16 mouse cellular contexts compared by ENCODE assay signal in the genomic region with DNA sequence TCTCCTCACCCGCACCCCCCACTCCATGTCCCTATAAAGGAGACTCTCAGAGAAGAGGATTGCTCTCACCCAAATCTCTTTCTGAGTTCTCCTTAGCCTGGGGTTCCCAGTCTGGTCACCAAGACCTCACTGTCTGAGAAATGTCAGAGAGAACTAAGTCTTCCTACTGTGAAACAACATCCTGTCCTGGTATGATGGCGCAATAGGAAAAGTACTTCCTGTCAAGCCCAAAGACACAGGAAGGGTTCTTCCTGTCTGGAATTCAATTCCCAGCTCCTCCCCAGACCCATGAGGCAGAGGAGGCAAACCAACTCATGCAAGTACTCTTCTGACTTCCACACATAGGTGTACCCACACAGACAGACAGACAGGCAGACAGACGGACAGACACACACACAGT. TPM values are rescaled to one million over a fixed set of nuclear protein-coding genes. Genes with fewer than 3 reads are reported as not detected.
DNase-seq lines count a peak whose midpoint lies in the region; ATAC-seq and TF ChIP-seq lines count a peak whose summit lies in the region.
"Had no signal": no experiment of that assay in that cellular context is flagged by ENCODE, and none has a peak within 500 bp of the region (broad histone marks: within the 10 kb centered on the region; RNA-seq: fewer than 3 reads in every experiment).

No protein-coding gene starts in this region.

- H3K36me3 ChIP-seq in kidney, embryonic 15.5 days, result no peaks in the 10 kb centered on the region
- H3K36me3 ChIP-seq in lung, postnatal 0 days (ENCODE audit: insufficient read depth, low read length), result no peaks in the 10 kb centered on the region
- H3K36me3 ChIP-seq: forebrain, embryonic 12.5 days; limb, embryonic 12.5 days; midbrain, embryonic 15.5 days; neural tube, embryonic 12.5 days had no signal

- 79% methylated on average over 3 of the region's 3 CpGs for WGBS in kidney, embryonic 15.5 days
- 81% methylated on average over 3 of the region's 3 CpGs for WGBS in lung, postnatal 0 days

- no peak overlapping the region for H3K4me2 ChIP-seq in kidney, embryonic 15.5 days
- no peak overlapping the region for H3K4me2 ChIP-seq in lung, postnatal 0 days (replicated peaks; ENCODE audit: low read depth, low read length)
- H3K4me2 ChIP-seq: forebrain, embryonic 12.5 days; hindbrain, embryonic 14.5 days; limb, embryonic 12.5 days; midbrain, embryonic 15.5 days; neural tube, embryonic 12.5 days had no signal

- no peak for DNase-seq in gastrocnemius, adult 2 months
- no peak for DNase-seq in gastrocnemius, postnatal 10 days
- DNase-seq in kidney, adult 8-10 months, result no peak
- peak; percentile 78 for DNase-seq in lung, postnatal 0 days (ENCODE audit: low spot score)
- DNase-seq in urinary bladder, postnatal 4 days (ENCODE audit: low spot score in 2 of 2), result no peak
- no peak for DNase-seq in urinary bladder, postnatal 10 days (ENCODE audit: low spot score)
- DNase-seq: cerebellum, adult 9-10 months; thymus, postnatal 4 days had no signal

- no peak for TF ChIP-seq POLR2A in bone marrow macrophage, adult 2 months (IDR thresholded peaks at IDR 0.05; ENCODE audit: borderline replicate concordance, low read depth, low read length)

- no peak for TF ChIP-seq CTCF in gastrocnemius, adult 2 months (IDR thresholded peaks at IDR 0.05)
- TF ChIP-seq CTCF in bone marrow macrophage, adult 2 months (IDR thresholded peaks at IDR 0.05; ENCODE audit: low read depth, low read length), result no peak
- TF ChIP-seq CTCF in lung, postnatal 0 days (IDR thresholded peaks at IDR 0.05), result no peak

- no peak for ATAC-seq in kidney, embryonic 15.5 days (replicated peaks; ENCODE audit: low FRiP score)
- ATAC-seq in lung, postnatal 0 days, result peak; percentile 82
- ATAC-seq: midbrain, embryonic 15.5 days had no signal

- no peak overlapping the region for H3K4me3 ChIP-seq in gastrocnemius, adult 2 months
- no peak overlapping the region for H3K4me3 ChIP-seq in kidney, embryonic 15.5 days (replicated peaks)
- H3K4me3 ChIP-seq in bone marrow macrophage, adult 2 months (ENCODE audit: insufficient read depth, low read length), result no peak overlapping the region
- no peak overlapping the region for H3K4me3 ChIP-seq in lung, postnatal 0 days (ENCODE audit: low read depth, low read length)
- H3K4me3 ChIP-seq: forebrain, embryonic 12.5 days; limb, embryonic 12.5 days; midbrain, embryonic 15.5 days; neural tube, embryonic 12.5 days had no signal

- H3K27ac ChIP-seq in gastrocnemius, adult 2 months, result peak overlapping the region; percentile 71
- 0 out of 2 replicates have a peak overlapping the region, but pooled peaks have one; percentile 14 for H3K27ac ChIP-seq in kidney, embryonic 15.5 days
- peak overlapping the region; percentile 28; the same call in 1 of the 2 replicates for H3K27ac ChIP-seq in bone marrow macrophage, adult 2 months (ENCODE audit: insufficient read depth, low read depth, low read length)
- H3K27ac ChIP-seq in lung, postnatal 0 days (ENCODE audit: low read length), result peak overlapping the region; percentile 73
- H3K27ac ChIP-seq: forebrain, embryonic 12.5 days; hindbrain, embryonic 14.5 days; limb, embryonic 12.5 days; midbrain, embryonic 15.5 days; neural tube, embryonic 12.5 days; stomach, postnatal 0 days had no signal

- intact Hi-C loops in gastrocnemius, adult 2 months (cut with DNase I), result no loop called here

- H3K4me1 ChIP-seq in kidney, embryonic 15.5 days, result peaks cover 22% of the 10 kb centered on the region
- H3K4me1 ChIP-seq in bone marrow macrophage, adult 2 months (ENCODE audit: control insufficient read depth, insufficient read depth, low read length), result peaks cover 24% of the 10 kb centered on the region
- H3K4me1 ChIP-seq in lung, postnatal 0 days (ENCODE audit: insufficient read depth, low read depth, low read length), result no peaks in the 10 kb centered on the region; the same call in 1 of the 2 replicates

- no peaks in the 10 kb centered on the region for H3K27me3 ChIP-seq in kidney, embryonic 15.5 days
- no peaks in the 10 kb centered on the region for H3K27me3 ChIP-seq in lung, postnatal 0 days (replicated peaks; ENCODE audit: insufficient read depth, low read length)
- H3K27me3 ChIP-seq: forebrain, embryonic 12.5 days; limb, embryonic 12.5 days; midbrain, embryonic 15.5 days; neural tube, embryonic 12.5 days had no signal

- no peaks in the 10 kb centered on the region; the same call in 1 of the 2 replicates for H3K9me3 ChIP-seq in kidney, embryonic 15.5 days (replicated peaks)
- no peaks in the 10 kb centered on the region for H3K9me3 ChIP-seq in lung, postnatal 0 days (ENCODE audit: low read length)
- H3K9me3 ChIP-seq: forebrain, embryonic 12.5 days; limb, embryonic 12.5 days; midbrain, embryonic 15.5 days; neural tube, embryonic 12.5 days had no signal

- TF ChIP-seq EP300 in lung, postnatal 0 days (IDR thresholded peaks at IDR 0.05), result peak; percentile 89

- no peak overlapping the region for H3K9ac ChIP-seq in kidney, embryonic 15.5 days
- H3K9ac ChIP-seq in lung, postnatal 0 days (replicated peaks; ENCODE audit: low read depth), result no peak overlapping the region
- H3K9ac ChIP-seq: forebrain, embryonic 12.5 days; hindbrain, embryonic 14.5 days; limb, embryonic 12.5 days; midbrain, embryonic 15.5 days; neural tube, embryonic 12.5 days had no signal

RNA-seq across cellular contexts. Expression of a gene that starts 7.9 kb away (rescaled TPM):
- total RNA-seq in gastrocnemius, adult 2 months (2021), result 10 to 100 TPM in 1 of 2 experiments, 1 to 10 TPM in 1; 9.6 to 11.2 TPM
- total RNA-seq in gastrocnemius, postnatal 10 days (2021), result 10 to 100 TPM; 10.9 to 15.9 TPM
- 39.2 and 43.7 TPM in 2 replicates for polyA plus RNA-seq in kidney, embryonic 15.5 days (2015; fragmentation: Nextera tagmentation; extraction: Ambion mirVana)
- 16.0 and 16.3 TPM in 2 replicates for polyA plus RNA-seq in bone marrow macrophage, adult 2 months (2012; ENCODE audit: insufficient read depth, insufficient read length, missing spikeins)
- polyA plus RNA-seq in lung, postnatal 0 days (2015; fragmentation: Nextera tagmentation; extraction: Ambion mirVana), result 40.6 and 41.7 TPM in 2 replicates

RNA-seq across cellular contexts. Expression of a gene that starts 13.9 kb away (rescaled TPM):
- total RNA-seq in gastrocnemius, adult 2 months (2021), result not detected
- 1 to 10 TPM; 4.4 to 4.5 TPM for total RNA-seq in gastrocnemius, postnatal 10 days (2021)
- 30.0 and 35.6 TPM in 2 replicates for polyA plus RNA-seq in kidney, embryonic 15.5 days (2015; fragmentation: Nextera tagmentation; extraction: Ambion mirVana)
- polyA plus RNA-seq in bone marrow macrophage, adult 2 months (2012; ENCODE audit: insufficient read depth, insufficient read length, missing spikeins), result not detected in 2 replicates
- polyA plus RNA-seq in lung, postnatal 0 days (2015; fragmentation: Nextera tagmentation; extraction: Ambion mirVana), result 1.8 and 2.9 TPM in 2 replicates

RNA-seq across cellular contexts. Expression of a gene that starts 33.3 kb away (rescaled TPM):
- 10 to 100 TPM; 52.8 to 53.4 TPM for total RNA-seq in gastrocnemius, adult 2 months (2021)
- total RNA-seq in gastrocnemius, postnatal 10 days (2021), result 100 to 1,000 TPM; 260 to 285 TPM
- polyA plus RNA-seq in kidney, embryonic 15.5 days (2015; fragmentation: Nextera tagmentation; extraction: Ambion mirVana), result 30.7 and 38.3 TPM in 2 replicates
- 1.2 and 1.6 TPM in 2 replicates for polyA plus RNA-seq in bone marrow macrophage, adult 2 months (2012; ENCODE audit: insufficient read depth, insufficient read length, missing spikeins)
- 675 and 696 TPM in 2 replicates for polyA plus RNA-seq in lung, postnatal 0 days (2015; fragmentation: Nextera tagmentation; extraction: Ambion mirVana)

Comparison
In these comparisons a context has a peak if more than half of its experiments do, and no peak if none do; other contexts are left out.
1. H3K27ac ChIP-seq: peak in every context shown above with its lines; median percentile 73 in lung, postnatal 0 days; 71 in gastrocnemius, adult 2 months; 28 in bone marrow macrophage, adult 2 months; 14 in kidney, embryonic 15.5 days.
2. RNA of a gene that starts 33.3 kb away (polyA plus RNA-seq): 675 to 696 TPM in lung, postnatal 0 days; 30.7 to 38.3 TPM in kidney, embryonic 15.5 days and 1.2 to 1.6 TPM in bone marrow macrophage, adult 2 months; every median in the first group is over 10 times any median in the second.